Mouse (Mus musculus) urinary bladder, postnatal 14 days (tissue): ENCODE measurements at regions not wholly inside any gene's neighbourhood (a gene's known extent, or its start where the extent isn't known, plus 50 kb on each side); places are given as distances from the start of the nearest gene placed in this dataset.

ENCODE experiments used
- DNase-seq: peaks from one replicate; pipeline ENCODE4 v3.0.0; 2021; ENCODE audit warnings: low spot score

DNA sequence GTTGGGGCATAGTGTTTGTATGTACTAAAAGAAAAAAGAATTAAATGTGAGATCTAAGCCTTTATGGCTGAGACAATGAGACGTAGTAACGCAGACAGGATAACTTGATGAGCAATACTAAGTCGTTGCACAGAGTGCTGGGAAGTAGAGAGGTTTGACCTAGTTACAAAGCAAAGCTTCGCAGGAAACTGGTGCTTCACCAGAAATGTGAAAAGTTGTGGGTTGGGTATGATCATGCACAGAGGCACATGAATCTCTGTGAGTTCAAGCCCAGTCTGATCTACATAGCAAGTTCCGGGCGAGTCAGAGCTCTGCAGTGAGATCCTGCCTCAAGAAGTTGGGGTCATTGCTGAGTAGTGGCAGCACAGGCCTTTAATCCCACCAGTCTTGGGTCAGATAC lies 65.3 kb upstream of the Jmy start:
- DNase-seq, result no peak

DNA sequence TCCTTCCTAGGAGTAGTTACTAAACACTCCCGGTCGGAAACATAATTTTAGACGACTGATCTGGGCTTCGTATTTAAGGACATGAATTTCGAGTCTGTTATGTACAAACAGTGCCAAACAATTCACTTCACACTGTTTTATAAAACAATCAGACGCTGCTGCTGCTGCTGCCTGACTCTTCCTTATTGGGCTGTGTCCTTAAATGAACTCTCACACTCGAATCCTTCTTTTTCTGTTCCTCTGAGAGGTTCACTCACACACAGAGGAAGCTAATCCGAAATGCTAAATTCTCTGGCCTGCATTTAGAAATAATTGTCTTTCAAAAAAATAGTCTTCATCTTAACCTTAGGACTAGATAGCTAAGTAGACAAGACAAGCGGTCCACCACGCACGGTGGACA lies 64.5 kb upstream of the Jmy start:
- no peak for DNase-seq

DNA sequence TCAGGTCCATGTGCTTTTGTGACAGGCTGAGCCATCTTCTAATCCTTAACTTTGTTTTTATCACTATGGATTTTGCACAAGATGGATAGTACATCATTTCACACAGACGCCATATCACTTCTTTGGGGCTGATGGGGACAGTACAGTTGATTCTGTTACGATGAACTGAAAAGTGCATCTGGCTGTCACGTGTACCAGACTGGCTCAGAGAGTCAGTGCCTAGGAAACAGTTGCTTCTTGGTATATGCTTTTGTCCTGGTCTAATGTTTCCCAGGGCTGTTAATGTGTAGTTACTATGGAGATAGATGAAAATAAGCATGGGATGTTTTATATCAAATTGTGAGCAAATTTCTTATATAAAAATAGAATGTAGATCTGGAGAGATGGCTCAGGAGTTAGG lies 60.7 kb upstream of the Jmy start:
- no peak for DNase-seq

DNA sequence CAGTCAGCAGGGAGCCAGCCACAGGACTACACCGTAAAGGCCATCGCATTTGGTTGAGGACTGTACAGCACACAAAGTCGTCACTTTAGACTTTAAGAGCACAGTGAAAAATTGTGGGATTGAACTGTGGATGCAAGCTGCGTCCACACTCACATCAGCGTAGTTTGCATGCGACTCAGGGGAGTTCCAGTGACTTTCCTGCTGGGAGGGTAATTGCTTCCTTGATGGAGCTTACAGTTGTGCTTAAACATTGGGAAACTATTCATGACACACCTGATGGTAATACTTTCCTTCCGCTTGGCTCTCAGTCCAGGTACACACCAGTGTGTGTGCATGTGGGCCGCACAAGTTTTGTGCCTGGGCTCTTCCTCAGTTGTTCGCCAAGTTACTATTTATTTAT lies 59.0 kb upstream of the Jmy start:
- DNase-seq, result no peak

DNA sequence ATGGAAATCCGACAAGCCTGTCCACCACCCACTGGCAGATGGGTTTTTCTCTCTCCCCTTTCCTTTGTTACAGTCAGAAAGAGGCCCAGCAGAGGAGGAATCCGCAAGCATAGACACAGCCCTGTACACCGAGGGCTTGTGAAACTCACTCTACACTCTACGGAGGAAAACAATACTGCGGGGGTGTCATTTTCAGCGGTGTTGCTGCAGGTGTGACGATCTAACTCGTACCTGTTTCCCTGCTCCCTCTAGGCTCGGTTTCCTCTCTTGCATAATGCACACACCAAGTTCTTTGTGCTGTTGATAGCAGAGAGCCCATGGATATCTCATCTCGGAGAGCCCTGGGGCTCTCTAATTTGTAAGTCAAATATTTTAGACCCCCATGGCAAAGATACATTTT lies 56.5 kb upstream of the Jmy start:
- DNase-seq, result no peak

DNA sequence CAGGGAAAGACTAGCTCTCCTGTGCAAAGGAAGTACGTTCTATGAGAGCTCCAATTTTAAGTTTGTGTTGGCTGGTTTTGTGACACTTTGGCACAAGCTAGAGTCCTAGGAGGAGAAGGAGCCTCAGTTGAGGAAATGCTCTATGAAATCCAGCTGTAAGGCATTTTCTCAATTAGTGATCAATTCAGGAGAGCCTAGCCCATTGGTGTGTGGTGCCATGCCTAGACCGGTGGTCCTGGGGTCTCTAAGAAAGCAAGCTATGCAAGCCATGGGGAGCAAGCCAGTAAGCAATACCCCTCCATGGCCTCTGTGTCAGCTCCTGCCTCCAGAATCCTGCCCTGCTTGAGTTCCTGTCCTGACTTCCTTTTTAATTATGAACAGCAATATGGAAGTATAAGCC lies 55.3 kb upstream of the Jmy start:
- DNase-seq, result no peak

DNA sequence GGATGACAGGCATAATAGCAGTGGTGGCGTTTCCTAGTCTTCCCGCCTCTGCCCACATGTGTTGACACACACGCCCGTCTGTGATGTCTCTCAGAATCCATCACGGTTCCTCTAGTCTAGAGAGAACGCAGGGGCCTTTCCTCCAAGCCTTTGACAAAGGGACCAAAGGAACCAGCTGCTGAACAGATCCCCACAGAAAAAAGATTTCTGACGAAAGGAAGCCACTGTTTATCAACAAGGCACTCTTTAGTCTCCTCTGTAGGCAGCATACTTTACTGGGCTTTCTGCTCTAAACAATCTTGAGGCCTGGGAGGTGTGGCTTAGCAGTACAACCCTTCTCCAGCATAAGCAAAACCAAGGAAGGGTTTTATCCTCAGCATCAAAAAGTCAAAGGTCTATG lies 54.3 kb upstream of the Jmy start:
- DNase-seq, result no peak

DNA sequence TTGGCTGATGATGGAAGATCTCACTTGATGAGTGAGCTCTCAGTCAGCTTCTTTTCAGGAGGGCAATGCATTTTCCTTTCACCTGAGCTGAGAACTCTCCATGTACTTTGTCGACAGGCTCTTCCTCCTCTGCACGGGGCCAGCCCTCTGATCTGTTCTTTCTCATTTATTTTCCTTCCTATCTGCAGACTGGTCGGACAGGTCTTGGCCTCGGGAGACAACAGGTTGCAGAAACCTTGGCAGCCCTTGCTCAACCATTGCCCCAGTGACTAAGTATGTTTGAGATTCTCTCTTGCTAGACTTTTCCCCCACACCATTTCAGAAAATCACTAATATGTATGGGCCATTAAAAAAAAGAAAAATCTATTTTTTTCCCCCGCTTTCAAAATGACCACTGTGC lies 53.7 kb upstream of the Jmy start:
- peak; percentile 69 for DNase-seq

DNA sequence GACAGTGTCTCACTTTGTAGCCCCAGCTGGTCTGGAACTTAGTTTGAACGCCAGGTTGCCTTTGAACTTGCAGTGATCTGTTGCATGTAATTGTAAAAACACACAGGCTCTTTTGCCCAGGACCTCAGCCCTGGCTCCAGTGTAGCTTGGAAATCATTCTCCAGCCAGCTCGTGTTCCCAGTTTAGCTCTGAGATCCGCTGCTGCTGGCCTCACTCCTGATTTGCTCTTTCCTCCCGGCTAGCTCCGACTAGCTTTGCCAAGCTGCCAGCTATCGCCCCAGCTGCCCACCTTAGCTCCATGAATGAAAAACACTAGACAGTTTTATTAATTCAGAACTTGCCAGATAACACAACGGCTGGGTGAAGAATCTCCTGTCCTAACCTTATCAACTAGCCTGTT lies 50.7 kb upstream of the Jmy start:
- no peak for DNase-seq
